Comparison of ENCODE assay signal across 15 mouse cellular contexts in genomic region chr16:10691705-10692104, GRCm38 (mm10).
"Had no signal": no experiment of that assay in that cellular context is flagged by ENCODE, and none has a peak within 500 bp of the region (broad histone marks: within the 10 kb centered on the region; RNA-seq: fewer than 3 reads in every experiment).

No protein-coding gene starts in this region.

- H3K9ac ChIP-seq: liver, embryonic 15.5 days; liver, postnatal 0 days; lung, embryonic 15.5 days; midbrain, embryonic 13.5 days; midbrain, embryonic 15.5 days; neural tube, embryonic 12.5 days had no signal

- H3K4me3 ChIP-seq: liver, embryonic 15.5 days; lung, embryonic 15.5 days; megakaryocyte, embryonic 14.5 days; midbrain, embryonic 13.5 days; midbrain, embryonic 15.5 days; neural tube, embryonic 12.5 days had no signal

- H3K27ac ChIP-seq: liver, embryonic 15.5 days; lung, embryonic 15.5 days; macrophage; midbrain, embryonic 13.5 days; midbrain, embryonic 15.5 days; neural tube, embryonic 12.5 days had no signal

- ATAC-seq: liver, postnatal 0 days; lung, postnatal 0 days; midbrain, embryonic 13.5 days; midbrain, embryonic 15.5 days had no signal

- H3K9me3 ChIP-seq: liver, embryonic 15.5 days; lung, embryonic 15.5 days; megakaryocyte, embryonic 14.5 days; midbrain, embryonic 13.5 days; midbrain, embryonic 15.5 days; neural tube, embryonic 12.5 days had no signal

- H3K4me1 ChIP-seq: midbrain, embryonic 13.5 days; midbrain, embryonic 15.5 days; neural tube, embryonic 12.5 days had no signal

- H3K36me3 ChIP-seq: liver, embryonic 15.5 days; lung, embryonic 15.5 days had no signal

- DNase-seq: liver, postnatal 0 days; lung, adult 2 months; lung, postnatal 14 days; lung, postnatal 36 days; right cerebral cortex, postnatal 14 days; thymus, adult 18-20 months had no signal

- H3K4me2 ChIP-seq: liver, embryonic 15.5 days; lung, embryonic 15.5 days; midbrain, embryonic 11.5 days; midbrain, embryonic 13.5 days; midbrain, embryonic 15.5 days; neural tube, embryonic 12.5 days had no signal

- H3K27me3 ChIP-seq: liver, embryonic 15.5 days; lung, embryonic 15.5 days; megakaryocyte, embryonic 14.5 days; midbrain, embryonic 13.5 days; midbrain, embryonic 15.5 days; neural tube, embryonic 12.5 days had no signal
